Comparison of ENCODE assay signal across 14 mouse cellular contexts in genomic region chr2:26168843-26169579, GRCm38 (mm10). TPM values are rescaled to one million over a fixed set of nuclear protein-coding genes. Genes with fewer than 3 reads are reported as not detected.
DNase-seq lines count a peak whose midpoint lies in the region; ATAC-seq lines count a peak whose summit lies in the region.
"Had no signal": no experiment of that assay in that cellular context is flagged by ENCODE, and none has a peak within 500 bp of the region (broad histone marks: within the 10 kb centered on the region; RNA-seq: fewer than 3 reads in every experiment).

No protein-coding gene starts in this region.

- no peak overlapping the region for H3K9ac ChIP-seq in kidney, embryonic 15.5 days
- no peak overlapping the region for H3K9ac ChIP-seq in forebrain, embryonic 14.5 days (ENCODE audit: low read length)
- H3K9ac ChIP-seq in midbrain, embryonic 15.5 days, result no peak overlapping the region

- H3K4me2 ChIP-seq in kidney, embryonic 15.5 days, result 0 out of 2 replicates have a peak overlapping the region, but pooled peaks have one; percentile 10
- no peak overlapping the region for H3K4me2 ChIP-seq in forebrain, embryonic 14.5 days (ENCODE audit: low read length)
- no peak overlapping the region for H3K4me2 ChIP-seq in midbrain, embryonic 15.5 days

- H3K36me3 ChIP-seq in kidney, embryonic 15.5 days, result no peaks in the 10 kb centered on the region
- H3K36me3 ChIP-seq in forebrain, embryonic 14.5 days (ENCODE audit: control insufficient read depth, insufficient read depth, low read length), result no peaks in the 10 kb centered on the region
- no peaks in the 10 kb centered on the region for H3K36me3 ChIP-seq in midbrain, embryonic 15.5 days (replicated peaks)

- DNase-seq in kidney, postnatal 10 days, result no peak
- peak; percentile 14 for DNase-seq in embryo, embryonic 11.5 days (ENCODE audit: low read depth, low spot score)
- peak; percentile 44 for DNase-seq in forebrain, embryonic 14.5 days (ENCODE audit: low spot score)
- no peak for DNase-seq in cerebellum, adult 11 months
- DNase-seq in thymus, postnatal 0 days (ENCODE audit: low spot score), result no peak
- DNase-seq in spleen, adult 18-20 months, result no peak
- DNase-seq: adrenal gland, postnatal 25 days; cerebellum, adult 2 months; gastrocnemius, postnatal 10 days; heart, postnatal 10 days; lung, adult 18-20 months had no signal

- H3K27ac ChIP-seq in kidney, embryonic 15.5 days, result no peak overlapping the region
- H3K27ac ChIP-seq in forebrain, embryonic 14.5 days (ENCODE audit: low read depth, low read length), result no peak overlapping the region
- no peak overlapping the region for H3K27ac ChIP-seq in midbrain, embryonic 15.5 days

- WGBS in kidney, embryonic 15.5 days, result 13% methylated on average over 11 of the region's 11 CpGs
- WGBS in forebrain, embryonic 14.5 days, result 40% methylated on average over 11 of the region's 11 CpGs
- WGBS in midbrain, embryonic 15.5 days, result 26% methylated on average over 11 of the region's 11 CpGs

- peak; percentile 63 for ATAC-seq in kidney, embryonic 15.5 days (replicated peaks; ENCODE audit: low FRiP score)
- ATAC-seq in forebrain, embryonic 14.5 days, result no peak
- ATAC-seq in midbrain, embryonic 15.5 days (replicated peaks), result peak; percentile 37

- no peaks in the 10 kb centered on the region for H3K27me3 ChIP-seq in kidney, embryonic 15.5 days
- no peaks in the 10 kb centered on the region for H3K27me3 ChIP-seq in forebrain, embryonic 14.5 days (replicated peaks; ENCODE audit: control insufficient read depth, insufficient read depth, low read length)
- no peaks in the 10 kb centered on the region for H3K27me3 ChIP-seq in midbrain, embryonic 15.5 days (replicated peaks)

- no peak overlapping the region for H3K4me3 ChIP-seq in kidney, embryonic 15.5 days (replicated peaks)
- H3K4me3 ChIP-seq in forebrain, embryonic 14.5 days (ENCODE audit: low read depth, low read length), result no peak overlapping the region
- H3K4me3 ChIP-seq in midbrain, embryonic 15.5 days, result no peak overlapping the region
- H3K4me3 ChIP-seq: erythroblast, embryonic 14.5 days had no signal

- no peaks in the 10 kb centered on the region for H3K9me3 ChIP-seq in kidney, embryonic 15.5 days (replicated peaks)
- H3K9me3 ChIP-seq in forebrain, embryonic 14.5 days (replicated peaks; ENCODE audit: control insufficient read depth, low read length), result no peaks in the 10 kb centered on the region
- no peaks in the 10 kb centered on the region for H3K9me3 ChIP-seq in midbrain, embryonic 15.5 days

- H3K4me1 ChIP-seq in kidney, embryonic 15.5 days, result peaks cover 15% of the 10 kb centered on the region; the same call in 1 of the 2 replicates
- no peaks in the 10 kb centered on the region for H3K4me1 ChIP-seq in forebrain, embryonic 14.5 days (ENCODE audit: control insufficient read depth, insufficient read depth, low read length)
- peaks cover 4% of the 10 kb centered on the region; the same call in 1 of the 2 replicates for H3K4me1 ChIP-seq in midbrain, embryonic 15.5 days

RNA-seq across cellular contexts. Expression of gene Lhx3, which starts 39.1 kb away (rescaled TPM):
- not detected in 2 replicates for polyA plus RNA-seq in kidney, embryonic 15.5 days (2015; fragmentation: Nextera tagmentation; extraction: Ambion mirVana)
- not detected in 2 replicates for polyA plus RNA-seq in forebrain, embryonic 14.5 days (2014; fragmentation: Nextera tagmentation; extraction: Ambion mirVana)
- polyA plus RNA-seq in midbrain, embryonic 15.5 days (2015; fragmentation: Nextera tagmentation; extraction: Ambion mirVana), result 0.13 TPM in 1 of 2 replicates, not detected in the other
- 0.17 and 0.22 TPM in 2 replicates for polyA plus RNA-seq in thymus, postnatal 0 days (2015; fragmentation: Nextera tagmentation; extraction: Ambion mirVana)
- polyA plus RNA-seq: erythroblast, embryonic 14.5 days had no signal

RNA-seq across cellular contexts. Expression of gene Nacc2, which starts 46.0 kb away (rescaled TPM):
- 8.7 and 10.5 TPM in 2 replicates for polyA plus RNA-seq in kidney, embryonic 15.5 days (2015; fragmentation: Nextera tagmentation; extraction: Ambion mirVana)
- polyA plus RNA-seq in forebrain, embryonic 14.5 days (2014; fragmentation: Nextera tagmentation; extraction: Ambion mirVana), result 6.1 and 11.8 TPM in 2 replicates
- 14.3 and 16.9 TPM in 2 replicates for polyA plus RNA-seq in midbrain, embryonic 15.5 days (2015; fragmentation: Nextera tagmentation; extraction: Ambion mirVana)
- polyA plus RNA-seq in thymus, postnatal 0 days (2015; fragmentation: Nextera tagmentation; extraction: Ambion mirVana), result 2.2 and 2.8 TPM in 2 replicates

Comparison
In these comparisons a context has a peak if more than half of its experiments do, and no peak if none do; other contexts are left out.
1. DNase-seq: peak in embryo, embryonic 11.5 days (single experiment) and forebrain, embryonic 14.5 days (single experiment); none in kidney, postnatal 10 days (single experiment), cerebellum, adult 11 months (single experiment), thymus, postnatal 0 days (single experiment) and spleen, adult 18-20 months (0 of 2).